Mouse (Mus musculus): ENCODE data around the gene Cdc5l. TPM values are rescaled to one million over a fixed set of nuclear protein-coding genes. Genes with fewer than 3 reads are reported as not detected.
"Not testable (repeated sequence)": the region's sequence is repeated elsewhere in the genome, so short reads cannot be mapped to it uniquely, and the experiment has no call there.

Cdc5l gene
- polyA plus RNA-seq, 1 experiment from 2014 or later, result 47.4 TPM

DNA sequence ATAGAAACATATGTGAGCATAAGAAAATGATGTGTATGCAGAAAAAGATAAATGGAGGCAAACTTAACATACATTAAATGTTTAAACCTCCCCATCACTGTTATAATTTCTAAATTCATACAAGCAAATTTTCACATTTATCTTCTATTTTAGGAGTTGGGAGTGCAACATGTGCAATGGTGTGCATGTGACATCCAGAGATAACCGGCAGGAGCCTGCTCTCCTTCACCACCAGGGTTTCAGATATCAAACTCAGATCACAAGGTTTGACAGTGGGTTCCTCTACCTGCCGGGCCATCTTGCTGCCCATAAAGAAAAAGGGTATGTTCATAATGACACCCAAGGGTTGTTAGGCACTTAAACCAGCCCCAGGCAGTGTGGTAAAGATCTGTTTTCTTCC lies 16.1 kb downstream of the Cdc5l start:
- no peak for ATAC-seq (replicated peaks; ENCODE audit: low FRiP score, low read depth)
- DNase-seq (ENCODE audit: low spot score), result no peak
- Histone ChIP-seq H3K27me3 (ENCODE audit: insufficient read depth, low read length) (no peaks in the 10 kb centered on the region), H3K4me2 (ENCODE audit: low read length) (no peak overlapping the region), H3K4me3 (replicated peaks; ENCODE audit: low read depth, low read length) (no peak overlapping the region), H3K9ac (ENCODE audit: low read depth, low read length) (no peak overlapping the region), H3K27ac (no peak overlapping the region), H3K4me1 (replicated peaks; ENCODE audit: insufficient read depth, low read length) (no peaks in the 10 kb centered on the region), H3K36me3 (ENCODE audit: insufficient read depth, low read length) (peaks cover 43% of the 10 kb centered on the region), H3K9me3 (replicated peaks; ENCODE audit: low read length) (no peaks in the 10 kb centered on the region)
- 69% methylated on average over 2 of the region's 2 CpGs for WGBS
- no peak for TF ChIP-seq CTCF (IDR thresholded peaks at IDR 0.05; ENCODE audit: low read depth)

DNA sequence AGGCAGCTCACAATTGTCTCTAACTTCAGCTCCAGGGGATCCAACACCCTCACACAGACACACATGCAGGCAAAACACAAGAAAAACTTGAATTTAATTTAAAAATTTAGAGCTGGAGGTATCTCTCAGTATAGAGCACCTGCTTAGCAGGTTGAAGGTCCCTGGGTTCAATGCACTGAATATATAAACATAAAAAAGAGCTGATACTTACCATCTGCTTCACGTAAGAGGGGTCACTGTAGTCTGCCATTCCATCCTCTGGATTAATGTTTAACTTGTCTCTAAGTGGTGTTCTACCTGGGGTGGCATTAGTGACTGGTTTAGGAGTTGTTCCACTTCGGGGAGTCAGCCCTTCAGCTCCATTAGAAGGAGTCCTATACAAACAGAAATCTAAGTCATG lies 21.9 kb downstream of the Cdc5l start:
- not testable (repeated sequence) for H3K9ac ChIP-seq (ENCODE audit: low read depth, low read length); H3K4me1 ChIP-seq (replicated peaks; ENCODE audit: insufficient read depth, low read length); H3K4me3 ChIP-seq (replicated peaks; ENCODE audit: low read depth, low read length); H3K4me2 ChIP-seq (ENCODE audit: low read length); H3K9me3 ChIP-seq (replicated peaks; ENCODE audit: low read length); H3K27me3 ChIP-seq (ENCODE audit: insufficient read depth, low read length); DNase-seq (ENCODE audit: low spot score)
- ATAC-seq (replicated peaks; ENCODE audit: low FRiP score, low read depth), result 0 out of 2 replicates have a peak, but pooled peaks have one; percentile 40
- 62% methylated on average over 2 of the region's 2 CpGs for WGBS
- H3K27ac ChIP-seq, result peak overlapping the region; percentile 54; the same call in 1 of the 2 replicates
- peaks cover 44% of the 10 kb centered on the region for H3K36me3 ChIP-seq (ENCODE audit: insufficient read depth, low read length)

DNA sequence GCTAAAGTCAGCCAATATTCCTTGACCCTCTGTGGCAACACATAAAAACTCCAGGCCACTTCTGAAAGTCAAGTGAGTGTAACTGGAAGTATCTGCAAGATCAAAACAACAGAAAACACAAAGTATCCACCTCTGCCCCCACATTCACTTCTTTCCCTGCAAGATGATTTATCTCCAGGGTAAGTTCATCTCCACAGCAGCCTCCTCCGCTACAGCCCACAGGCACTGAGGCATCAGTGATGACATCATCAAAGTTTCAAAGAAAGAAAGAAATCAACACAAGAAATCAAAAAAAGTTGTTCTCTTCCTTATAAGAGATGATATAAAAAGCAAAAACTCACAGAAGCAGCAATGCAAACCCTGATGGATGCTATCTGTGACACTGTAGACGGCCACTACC lies 24.8 kb downstream of the Cdc5l start:
- Histone ChIP-seq H3K36me3 (ENCODE audit: insufficient read depth, low read length) (peaks cover 32% of the 10 kb centered on the region), H3K4me3 (replicated peaks; ENCODE audit: low read depth, low read length) (no peak overlapping the region), H3K9ac (ENCODE audit: low read depth, low read length) (no peak overlapping the region), H3K27ac (no peak overlapping the region), H3K27me3 (ENCODE audit: insufficient read depth, low read length) (no peaks in the 10 kb centered on the region), H3K4me2 (ENCODE audit: low read length) (no peak overlapping the region), H3K9me3 (replicated peaks; ENCODE audit: low read length) (no peaks in the 10 kb centered on the region), H3K4me1 (replicated peaks; ENCODE audit: insufficient read depth, low read length) (no peaks in the 10 kb centered on the region)
- peak; percentile 19 for DNase-seq (ENCODE audit: low spot score)
- WGBS, result 73% methylated on average over 2 of the region's 2 CpGs
- TF ChIP-seq CTCF (IDR thresholded peaks at IDR 0.05; ENCODE audit: low read depth), result no peak
- ATAC-seq (replicated peaks; ENCODE audit: low FRiP score, low read depth), result no peak

DNA sequence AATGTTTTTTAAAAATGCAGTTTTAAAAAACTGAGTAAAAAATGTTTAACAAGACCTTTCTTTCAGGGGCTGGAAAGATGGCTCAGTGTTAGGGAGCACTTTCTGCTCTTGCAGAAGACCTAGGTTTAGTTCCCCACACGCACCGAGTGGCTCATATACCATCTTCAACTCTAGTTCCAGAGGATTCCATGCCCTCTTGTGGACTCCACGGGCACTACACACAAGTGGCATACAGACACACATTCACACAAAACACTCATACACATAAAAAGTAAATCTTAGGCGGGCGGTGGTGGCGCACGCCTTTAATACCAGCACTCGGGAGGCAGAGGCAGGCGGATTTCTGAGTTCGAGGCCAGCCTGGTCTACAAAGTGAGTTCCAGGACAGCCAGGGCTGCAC lies 27.3 kb downstream of the Cdc5l start:
- DNase-seq (ENCODE audit: low spot score) (no peak), ATAC-seq (replicated peaks; ENCODE audit: low FRiP score, low read depth) (no peak)
- Histone ChIP-seq H3K9ac (ENCODE audit: low read depth, low read length) (no peak overlapping the region), H3K27ac (no peak overlapping the region), H3K4me1 (replicated peaks; ENCODE audit: insufficient read depth, low read length) (no peaks in the 10 kb centered on the region), H3K27me3 (ENCODE audit: insufficient read depth, low read length) (no peaks in the 10 kb centered on the region), H3K36me3 (ENCODE audit: insufficient read depth, low read length) (peaks cover 14% of the 10 kb centered on the region; the same call in 1 of the 2 replicates), H3K9me3 (replicated peaks; ENCODE audit: low read length) (no peaks in the 10 kb centered on the region), H3K4me2 (ENCODE audit: low read length) (no peak overlapping the region), H3K4me3 (replicated peaks; ENCODE audit: low read depth, low read length) (no peak overlapping the region)
- 95% methylated on average over 10 of the region's 10 CpGs for WGBS
- TF ChIP-seq CTCF (IDR thresholded peaks at IDR 0.05; ENCODE audit: low read depth), result peak; percentile 33; the same call in 1 of the 2 replicates

DNA sequence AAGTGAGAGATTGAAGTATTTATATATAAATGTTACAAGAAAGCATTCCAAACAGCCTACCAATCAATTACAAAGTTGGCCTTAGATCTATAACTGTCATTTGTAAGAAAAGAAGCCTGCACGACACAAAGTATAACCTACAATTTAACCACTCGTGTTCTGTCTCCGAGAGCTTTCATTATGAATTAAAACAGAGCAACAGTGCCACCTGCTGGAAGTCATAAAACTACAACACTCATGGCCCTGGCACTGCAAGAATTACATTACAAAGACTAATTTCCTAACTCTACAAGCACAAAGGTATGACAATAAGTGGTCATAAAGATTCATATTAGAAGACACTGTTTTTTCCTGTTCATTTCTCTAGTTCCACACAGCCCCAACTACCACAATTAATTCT lies 30.3 kb downstream of the Cdc5l start:
- peak; percentile 87 for DNase-seq (ENCODE audit: low spot score)
- H3K4me3 ChIP-seq (replicated peaks; ENCODE audit: low read depth, low read length), result no peak overlapping the region
- H3K9me3 ChIP-seq (replicated peaks; ENCODE audit: low read length), result no peaks in the 10 kb centered on the region
- H3K36me3 ChIP-seq (ENCODE audit: insufficient read depth, low read length), result peaks cover 17% of the 10 kb centered on the region; the same call in 1 of the 2 replicates
- H3K4me2 ChIP-seq (ENCODE audit: low read length), result no peak overlapping the region
- TF ChIP-seq CTCF (IDR thresholded peaks at IDR 0.05; ENCODE audit: low read depth), result peak; percentile 78
- no peak overlapping the region for H3K27ac ChIP-seq
- no peaks in the 10 kb centered on the region for H3K4me1 ChIP-seq (replicated peaks; ENCODE audit: insufficient read depth, low read length)
- 0 out of 2 replicates have a peak, but pooled peaks have one; percentile 33 for ATAC-seq (replicated peaks; ENCODE audit: low FRiP score, low read depth)
- no peak overlapping the region for H3K9ac ChIP-seq (ENCODE audit: low read depth, low read length)
- 8% methylated on average over 3 of the region's 3 CpGs for WGBS
- no peaks in the 10 kb centered on the region for H3K27me3 ChIP-seq (ENCODE audit: insufficient read depth, low read length)

DNA sequence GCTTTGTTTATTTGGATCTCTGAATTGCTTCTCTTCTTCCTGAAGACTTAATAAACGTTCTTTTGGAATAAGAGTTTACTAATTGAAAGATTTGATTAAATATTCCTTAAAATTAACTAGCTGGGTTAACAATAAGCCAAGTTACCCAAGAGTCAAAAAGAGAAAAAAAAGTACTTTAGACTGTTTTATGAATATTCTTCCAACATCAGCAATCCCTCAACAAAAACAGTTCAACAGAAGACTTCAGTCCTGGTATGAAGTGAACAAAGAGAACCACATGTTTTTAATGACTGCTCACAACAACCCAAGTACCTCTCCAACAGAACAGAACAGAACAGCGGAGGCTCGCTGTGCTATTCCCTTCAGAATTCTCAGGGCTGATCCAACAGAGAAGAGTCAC lies 30.9 kb downstream of the Cdc5l start:
- 72% methylated on average over 3 of the region's 3 CpGs for WGBS
- no peaks in the 10 kb centered on the region for H3K27me3 ChIP-seq (ENCODE audit: insufficient read depth, low read length)
- no peak overlapping the region for H3K4me3 ChIP-seq (replicated peaks; ENCODE audit: low read depth, low read length)
- H3K9me3 ChIP-seq (replicated peaks; ENCODE audit: low read length), result no peaks in the 10 kb centered on the region
- H3K27ac ChIP-seq, result no peak overlapping the region
- TF ChIP-seq CTCF (IDR thresholded peaks at IDR 0.05; ENCODE audit: low read depth), result no peak
- no peak for ATAC-seq (replicated peaks; ENCODE audit: low FRiP score, low read depth)
- no peak overlapping the region for H3K9ac ChIP-seq (ENCODE audit: low read depth, low read length)
- no peaks in the 10 kb centered on the region for H3K4me1 ChIP-seq (replicated peaks; ENCODE audit: insufficient read depth, low read length)
- no peak overlapping the region for H3K4me2 ChIP-seq (ENCODE audit: low read length)
- H3K36me3 ChIP-seq (ENCODE audit: insufficient read depth, low read length), result peaks cover 17% of the 10 kb centered on the region; the same call in 1 of the 2 replicates
- peak; percentile 13 for DNase-seq (ENCODE audit: low spot score)

DNA sequence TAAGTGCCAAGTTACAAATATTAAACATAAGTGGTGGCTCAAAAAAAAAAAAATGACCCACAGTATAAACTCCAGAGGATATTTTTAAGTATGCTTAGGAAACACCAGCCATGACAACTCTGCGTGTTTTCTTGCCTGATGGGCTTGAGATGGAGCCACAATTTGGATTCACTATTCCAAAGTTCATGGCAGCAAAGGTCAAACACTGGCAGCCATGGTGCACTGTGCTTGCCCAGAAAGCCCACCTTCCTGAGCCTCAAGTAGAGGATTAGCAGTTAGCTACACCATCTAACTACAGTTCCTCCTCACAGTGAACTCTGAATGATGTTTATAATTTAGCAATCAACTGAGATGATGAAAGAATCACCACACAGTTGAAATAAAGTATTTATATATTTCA lies 31.4 kb downstream of the Cdc5l start:
- H3K4me1 ChIP-seq (replicated peaks; ENCODE audit: insufficient read depth, low read length), result no peaks in the 10 kb centered on the region
- no peaks in the 10 kb centered on the region for H3K27me3 ChIP-seq (ENCODE audit: insufficient read depth, low read length)
- peak overlapping the region; percentile 28; the same call in 1 of the 2 replicates for H3K27ac ChIP-seq
- WGBS, result 76% methylated on average over 1 of the region's 1 CpGs
- ATAC-seq (replicated peaks; ENCODE audit: low FRiP score, low read depth) (no peak), DNase-seq (ENCODE audit: low spot score) (no peak)
- TF ChIP-seq CTCF (IDR thresholded peaks at IDR 0.05; ENCODE audit: low read depth), result no peak
- no peak overlapping the region for H3K4me2 ChIP-seq (ENCODE audit: low read length)
- H3K9ac ChIP-seq (ENCODE audit: low read depth, low read length), result no peak overlapping the region
- no peaks in the 10 kb centered on the region for H3K9me3 ChIP-seq (replicated peaks; ENCODE audit: low read length)
- H3K4me3 ChIP-seq (replicated peaks; ENCODE audit: low read depth, low read length), result no peak overlapping the region
- peaks cover 17% of the 10 kb centered on the region; the same call in 1 of the 2 replicates for H3K36me3 ChIP-seq (ENCODE audit: insufficient read depth, low read length)
